Mouse (Mus musculus): ENCODE results near the gene Pptc7.

The Pptc7 gene

GRCm38 (mm10) chr5:122327283-122327682 lies 43.1 kb downstream of the Pptc7 start:
- DNase-seq (ENCODE audit: low spot score in 2 of 2), result no peak

GRCm38 (mm10) chr5:122330269-122330668 lies 46.1 kb downstream of the Pptc7 start:
- no peak for DNase-seq (ENCODE audit: low spot score in 2 of 2)

- DNase-seq (ENCODE audit: low spot score in 2 of 2), result no peak
Measured at GRCm38 (mm10) chr5:122334682-122335081, 50.5 kb downstream of the Pptc7 start.

GRCm38 (mm10) chr5:122336554-122337294 lies 52.6 kb downstream of the Pptc7 start:
- DNase-seq (ENCODE audit: low spot score in 2 of 2), result no peak

- DNase-seq (ENCODE audit: low spot score in 2 of 2), result no peak
Measured at GRCm38 (mm10) chr5:122342874-122343273, 58.7 kb downstream of the Pptc7 start.

- DNase-seq (ENCODE audit: low spot score in 2 of 2), result no peak
Measured at GRCm38 (mm10) chr5:122343768-122344167, 59.6 kb downstream of the Pptc7 start.

- DNase-seq (ENCODE audit: low spot score in 2 of 2), result peak; percentile 71 to 73
Measured at GRCm38 (mm10) chr5:122344260-122344659, 60.1 kb downstream of the Pptc7 start.

GRCm38 (mm10) chr5:122345777-122346176 lies 61.6 kb downstream of the Pptc7 start:
- no peak for DNase-seq (ENCODE audit: low spot score in 2 of 2)

GRCm38 (mm10) chr5:122353807-122354491 lies 69.8 kb downstream of the Pptc7 start, which contains the start of the genes Rad9b and Vps29:
Gene Rad9b, minus strand, starts transcription at chr5:122354233.
Gene Vps29, plus strand, starts transcription at chr5:122354369.
- DNase-seq (ENCODE audit: low spot score in 2 of 2), result peak; percentile 97 to 98

GRCm38 (mm10) chr5:122354492-122355067 lies 70.4 kb downstream of the Pptc7 start:
- no peak for DNase-seq (ENCODE audit: low spot score in 2 of 2)

GRCm38 (mm10) chr5:122371591-122372191 lies 87.5 kb downstream of the Pptc7 start, which contains the start of gene Gpn3:
Gene Gpn3, plus strand, starts transcription at chr5:122371876.
- no peak for DNase-seq (ENCODE audit: low spot score in 2 of 2)

- peak; percentile 99 for DNase-seq (ENCODE audit: low spot score in 2 of 2)
Measured at GRCm38 (mm10) chr5:122372192-122372769, 88.1 kb downstream of the Pptc7 start, which contains the start of gene Fam216a. Gene Fam216a, minus strand, starts transcription at chr5:122372364.

GRCm38 (mm10) chr5:122372878-122373277 lies 88.7 kb downstream of the Pptc7 start:
- DNase-seq (ENCODE audit: low spot score in 2 of 2), result no peak
